Mouse (Mus musculus): ENCODE data around the gene Nek2.

DNA sequence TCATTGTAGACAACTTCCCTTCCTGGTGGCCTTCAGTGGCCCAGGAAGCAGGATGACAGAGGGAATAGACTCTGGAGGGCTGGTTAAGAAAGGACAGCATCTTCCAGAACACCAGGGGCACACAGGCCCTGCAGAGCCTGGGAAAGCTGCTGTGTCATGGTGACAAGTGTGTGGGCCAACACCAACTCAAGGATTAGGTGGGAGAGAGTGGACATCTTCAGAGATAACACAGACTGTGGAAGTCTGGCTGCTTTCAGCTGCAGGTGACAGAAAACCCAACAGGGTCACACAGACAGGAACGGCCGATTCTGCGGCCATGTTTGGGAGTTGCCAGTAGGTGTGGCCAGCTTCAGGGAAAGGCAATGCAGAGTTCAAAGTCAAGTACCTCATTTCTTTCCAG, 59.0 kb downstream of the Nek2 start:
- TF ChIP-seq POLR2A (IDR thresholded peaks at IDR 0.05; ENCODE audit: insufficient read depth, low read depth, low read length) (no peak), CTCF (IDR thresholded peaks at IDR 0.05; ENCODE audit: insufficient read depth, low read depth, low read length) (no peak)

Measured in olfactory bulb, adult 2 months (tissue).